Mouse (Mus musculus): ENCODE data around the gene Gm26566.
"Not testable (repeated sequence)": the region's sequence is repeated elsewhere in the genome, so short reads cannot be mapped to it uniquely, and the experiment has no call there.

The Gm26566 gene

GRCm38 (mm10) chr4:88739036-88739435 is 17.4 kb downstream of the Gm26566 start:
- DNase-seq (ENCODE audit: low spot score): no peak

- no peak for DNase-seq (ENCODE audit: low spot score)
Observed at GRCm38 (mm10) chr4:88741426-88741825, 19.8 kb downstream of the Gm26566 start.

- DNase-seq (ENCODE audit: low spot score): no peak
Observed at GRCm38 (mm10) chr4:88742771-88743371, 21.3 kb downstream of the Gm26566 start.

GRCm38 (mm10) chr4:88744207-88744606 is 22.6 kb downstream of the Gm26566 start:
- DNase-seq (ENCODE audit: low spot score): no peak

- no peak for DNase-seq (ENCODE audit: low spot score)
Observed at GRCm38 (mm10) chr4:88749926-88750325, 28.3 kb downstream of the Gm26566 start.

GRCm38 (mm10) chr4:88754818-88755340 is 33.3 kb downstream of the Gm26566 start, which contains the start of gene Gm13271:
Gene Gm13271 (plus strand): TSS chr4:88754868.
- not testable (repeated sequence) for DNase-seq (ENCODE audit: low spot score)

- not testable (repeated sequence) for DNase-seq (ENCODE audit: low spot score)
Observed at GRCm38 (mm10) chr4:88756581-88757513, 35.2 kb downstream of the Gm26566 start.

GRCm38 (mm10) chr4:88757628-88758031 is 36.0 kb downstream of the Gm26566 start:
- not testable (repeated sequence) for DNase-seq (ENCODE audit: low spot score)

- DNase-seq (ENCODE audit: low spot score): not testable (repeated sequence)
Observed at GRCm38 (mm10) chr4:88758751-88759150, 37.1 kb downstream of the Gm26566 start.

- DNase-seq (ENCODE audit: low spot score): not testable (repeated sequence)
Observed at GRCm38 (mm10) chr4:88759610-88760268, 38.1 kb downstream of the Gm26566 start, which contains the start of gene Gm13283. Gene Gm13283 (plus strand): TSS chr4:88760119.

GRCm38 (mm10) chr4:88760431-88760830 is 38.8 kb downstream of the Gm26566 start:
- DNase-seq (ENCODE audit: low spot score): not testable (repeated sequence)

GRCm38 (mm10) chr4:88761776-88762175 is 40.2 kb downstream of the Gm26566 start:
- not testable (repeated sequence) for DNase-seq (ENCODE audit: low spot score)

- DNase-seq (ENCODE audit: low spot score): not testable (repeated sequence)
Observed at GRCm38 (mm10) chr4:88762341-88762740, 40.7 kb downstream of the Gm26566 start.

GRCm38 (mm10) chr4:88763384-88764018 is 41.9 kb downstream of the Gm26566 start:
- not testable (repeated sequence) for DNase-seq (ENCODE audit: low spot score)

Measured in spleen, adult 12 weeks (tissue).